Mouse (Mus musculus) G1E-ER4 (cell line): Measurements from ENCODE around the gene Lrrc51. TPM values are rescaled to one million over a fixed set of nuclear protein-coding genes. Genes with fewer than 3 reads are reported as not detected.

Source experiments
- GATA1 ChIP-seq: IDR thresholded peaks from one replicate; pipeline ENCODE4 v1.8.0; 2012; ENCODE audit warnings: low read length, inconsistent platforms
- polyA plus RNA-seq: library from polyadenylated mRNA; stranded (reverse); fragments of >175 nt; gene quantifications from 2 replicates; pipeline ENCODE4 v1.2.3, GENCODE M21; 2012

The Lrrc51 gene
- polyA plus RNA-seq, 1 experiment = 0.21 TPM

- TF ChIP-seq GATA1 = no peak
These were observed 30.8 kb downstream of the Lrrc51 start for GRCm38 (mm10) chr7:101902846-101903245.

- TF ChIP-seq GATA1 = no peak
These were observed 31.7 kb downstream of the Lrrc51 start for GRCm38 (mm10) chr7:101901969-101902368.

- no peak for TF ChIP-seq GATA1
These were observed 33.2 kb downstream of the Lrrc51 start for GRCm38 (mm10) chr7:101900331-101901097.

- no peak for TF ChIP-seq GATA1
These were observed 37.3 kb downstream of the Lrrc51 start for GRCm38 (mm10) chr7:101896104-101897066.

- no peak for TF ChIP-seq GATA1
These were observed 38.0 kb downstream of the Lrrc51 start for GRCm38 (mm10) chr7:101895695-101896094.

GRCm38 (mm10) chr7:101888460-101888859 is 45.2 kb downstream of the Lrrc51 start:
- TF ChIP-seq GATA1 = no peak

GRCm38 (mm10) chr7:101886274-101886673 is 47.4 kb downstream of the Lrrc51 start:
- TF ChIP-seq GATA1 = no peak

GRCm38 (mm10) chr7:101884160-101884559 is 49.5 kb downstream of the Lrrc51 start:
- no peak for TF ChIP-seq GATA1

GRCm38 (mm10) chr7:101882413-101883154 is 51.1 kb downstream of the Lrrc51 start:
- TF ChIP-seq GATA1 = no peak

GRCm38 (mm10) chr7:101880855-101881254 is 52.8 kb downstream of the Lrrc51 start:
- no peak for TF ChIP-seq GATA1

GRCm38 (mm10) chr7:101875978-101876377 is 57.7 kb downstream of the Lrrc51 start:
- no peak for TF ChIP-seq GATA1

- TF ChIP-seq GATA1 = peak; percentile 37
These were observed 62.4 kb downstream of the Lrrc51 start for GRCm38 (mm10) chr7:101871296-101871695.

- TF ChIP-seq GATA1 = no peak
These were observed 63.1 kb downstream of the Lrrc51 start, which contains the start of gene Folr1 for GRCm38 (mm10) chr7:101870629-101871028. Folr1 (minus strand) TSS chr7:101870788.

- no peak for TF ChIP-seq GATA1
These were observed 64.6 kb downstream of the Lrrc51 start for GRCm38 (mm10) chr7:101869163-101869500.
